Mouse (Mus musculus) ES-E14 (cell line): Measurements from ENCODE around the gene Wdr62.

Experiments used
- CHD2 ChIP-seq: IDR thresholded peaks from 2 replicates; pipeline ENCODE4 v1.6.1; 2014; ENCODE audit warnings: mild to moderate bottlenecking, low read depth, low read length, inconsistent platforms
- HCFC1 ChIP-seq: IDR thresholded peaks from 2 replicates; pipeline ENCODE4 v1.6.1; 2012; ENCODE audit warnings: low read length, inconsistent platforms, borderline replicate concordance; ENCODE audit not compliant: insufficient read depth
- MAFK ChIP-seq: IDR thresholded peaks from 2 replicates; pipeline ENCODE4 v1.6.1; 2014; ENCODE audit warnings: mild to moderate bottlenecking, low read depth, low read length, inconsistent platforms; ENCODE audit not compliant: insufficient read depth
- ZC3H11A ChIP-seq: IDR thresholded peaks from 2 replicates; pipeline ENCODE4 v1.6.1; 2012; ENCODE audit warnings: low read depth, mild to moderate bottlenecking, inconsistent platforms, low read length, borderline replicate concordance

DNA sequence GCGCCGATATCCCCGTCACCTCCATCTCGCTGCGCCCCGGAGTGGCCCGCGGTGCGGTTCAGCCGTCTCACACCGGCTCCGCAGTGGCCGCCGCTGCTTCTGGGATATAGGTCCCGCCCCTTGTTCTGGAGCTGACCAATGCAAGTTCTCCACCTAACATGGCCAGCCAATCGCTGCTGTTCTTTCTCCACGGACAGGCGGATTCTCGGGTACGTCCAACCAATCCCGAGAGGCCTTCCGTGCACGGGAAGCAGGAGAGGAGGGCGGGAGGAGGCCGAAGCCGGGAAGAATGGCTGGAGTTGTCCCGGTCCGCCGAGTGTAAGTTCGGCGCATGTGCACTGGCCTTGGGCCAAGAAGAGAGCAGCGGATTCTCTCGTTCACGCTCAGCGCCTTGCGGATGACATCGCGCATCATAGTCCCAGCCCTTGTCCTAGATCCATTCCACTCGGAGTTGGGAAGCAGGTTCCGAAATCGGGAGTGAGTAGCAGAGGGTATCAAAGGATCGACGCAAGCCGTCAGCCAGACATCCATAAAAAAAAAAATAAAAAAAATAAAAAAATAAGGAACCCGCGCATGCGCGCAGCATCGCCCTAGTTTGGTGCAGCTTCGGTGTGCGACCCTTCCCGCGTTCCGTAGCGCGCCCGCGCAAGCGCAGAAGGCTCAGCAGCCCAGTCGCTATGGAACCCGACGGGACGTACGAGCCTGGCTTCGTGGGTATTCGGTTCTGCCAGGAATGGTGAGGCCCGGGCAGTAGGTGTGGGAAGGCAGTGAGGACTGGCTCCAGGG, 48.4 kb downstream of the Wdr62 start, which contains the start of the genes Polr2i and Tbcb:
- TF ChIP-seq ZC3H11A (no peak), CHD2 (peak; percentile 88), MAFK (0 out of 2 replicates have a peak, but pooled peaks have one; percentile 16), HCFC1 (peak; percentile 76)
